11 mouse cellular contexts compared by ENCODE assay signal in the genomic region with DNA sequence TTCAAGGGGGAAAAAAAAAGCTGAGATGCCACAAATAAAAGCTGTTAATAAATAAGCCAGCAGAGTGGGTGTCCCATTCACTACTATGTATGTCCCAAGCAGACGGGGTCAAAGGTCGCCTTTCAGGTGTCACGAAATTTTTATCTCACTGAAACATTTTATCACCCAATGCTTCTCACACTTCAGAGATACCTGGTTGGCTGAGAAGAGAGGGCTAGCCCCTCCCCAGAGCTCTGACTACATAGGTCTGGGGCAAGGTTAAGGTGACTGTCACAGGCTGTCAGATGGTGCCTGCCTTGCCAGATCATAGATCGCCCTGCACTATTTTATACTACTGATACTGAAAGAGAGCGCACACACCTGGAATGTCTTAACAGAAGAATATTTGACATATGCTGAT.
"Had no signal": no experiment of that assay in that cellular context is flagged by ENCODE, and none has a peak within 500 bp of the region (broad histone marks: within the 10 kb centered on the region; RNA-seq: fewer than 3 reads in every experiment).

No protein-coding gene starts in this region.

- H3K27ac ChIP-seq: kidney, postnatal 0 days; limb, embryonic 12.5 days; liver, embryonic 14.5 days; lung, embryonic 15.5 days; macrophage; midbrain, embryonic 13.5 days had no signal

- DNase-seq: kidney, adult 8-10 months; kidney, postnatal 36 days; lung, postnatal 14 days; right cerebral cortex, postnatal 14 days; thymus, postnatal 36 days had no signal

- H3K27me3 ChIP-seq: limb, embryonic 12.5 days; lung, embryonic 15.5 days; midbrain, embryonic 13.5 days had no signal

- H3K9ac ChIP-seq: limb, embryonic 12.5 days; liver, embryonic 14.5 days; lung, embryonic 15.5 days; midbrain, embryonic 13.5 days had no signal

- H3K4me3 ChIP-seq: limb, embryonic 12.5 days; lung, embryonic 15.5 days; midbrain, embryonic 13.5 days had no signal

- H3K9me3 ChIP-seq: limb, embryonic 12.5 days; lung, embryonic 15.5 days; midbrain, embryonic 13.5 days had no signal

- H3K36me3 ChIP-seq: limb, embryonic 12.5 days; lung, embryonic 15.5 days; midbrain, embryonic 13.5 days had no signal

- H3K4me1 ChIP-seq: limb, embryonic 12.5 days; lung, embryonic 15.5 days; midbrain, embryonic 13.5 days had no signal

- ATAC-seq: midbrain, embryonic 13.5 days had no signal

- H3K4me2 ChIP-seq: limb, embryonic 12.5 days; lung, embryonic 15.5 days; midbrain, embryonic 13.5 days had no signal
